ENCODE assay signal across 7 mouse cellular contexts in genomic region chr12:86947681-86948401, GRCm38 (mm10). TPM values are rescaled to one million over a fixed set of nuclear protein-coding genes. Genes with fewer than 3 reads are reported as not detected.
DNase-seq lines count a peak whose midpoint lies in the region; ATAC-seq lines count a peak whose summit lies in the region.

No protein-coding gene starts in this region.

- peak overlapping the region; percentile 64 for H3K4me3 ChIP-seq in forebrain, embryonic 12.5 days (replicated peaks)

- no peaks in the 10 kb centered on the region for H3K27me3 ChIP-seq in forebrain, embryonic 12.5 days

- peak overlapping the region; percentile 94 for H3K4me2 ChIP-seq in forebrain, embryonic 12.5 days

- DNase-seq in MN1 (ENCODE audit: low spot score) = peak; percentile 43
- peak; percentile 96 for DNase-seq in brain, adult 2 months (ENCODE audit: low read depth, low spot score)
- peak; percentile 64 to 73 for DNase-seq in heart, postnatal 10 days
- peak; percentile 58 to 67 for DNase-seq in kidney, postnatal 4 days
- peak; percentile 64 for DNase-seq in lung, adult 18-20 months
- DNase-seq in right cerebral cortex, adult 2 months (ENCODE audit: low spot score in 2 of 2) = peak; percentile 71 to 77

- WGBS in forebrain, embryonic 12.5 days = 19% methylated on average over 26 of the region's 26 CpGs

- H3K4me1 ChIP-seq in forebrain, embryonic 12.5 days = peaks cover 58% of the 10 kb centered on the region

- ATAC-seq in forebrain, embryonic 12.5 days (ENCODE audit: low FRiP score) = peak; percentile 47

- H3K9ac ChIP-seq in forebrain, embryonic 12.5 days = peak overlapping the region; percentile 86

- peaks cover 7% of the 10 kb centered on the region; the same call in 1 of the 2 replicates for H3K36me3 ChIP-seq in forebrain, embryonic 12.5 days (replicated peaks)

- intact Hi-C loops in heart, postnatal 10 days (cut with DNase I) = no loop called here

- H3K9me3 ChIP-seq in forebrain, embryonic 12.5 days = no peaks in the 10 kb centered on the region

- H3K27ac ChIP-seq in forebrain, embryonic 12.5 days = peak overlapping the region; percentile 99

RNA-seq across cellular contexts. Expression of gene Cipc, which starts 1.0 kb away (rescaled TPM):
- 49.5 and 51.4 TPM in 2 replicates for polyA plus RNA-seq in forebrain, embryonic 12.5 days (2016; fragmentation: Nextera tagmentation; extraction: Ambion mirVana)
- 10 to 100 TPM; 36.5 to 45.1 TPM for total RNA-seq in heart, postnatal 10 days (2021)

RNA-seq across cellular contexts. Expression of gene Zdhhc22, which starts 42.4 kb away (rescaled TPM):
- polyA plus RNA-seq in forebrain, embryonic 12.5 days (2016; fragmentation: Nextera tagmentation; extraction: Ambion mirVana) = 1.1 and 1.6 TPM in 2 replicates
- total RNA-seq in heart, postnatal 10 days (2021) = not detected

Comparison
In these comparisons a context has a peak if more than half of its experiments do, and no peak if none do; other contexts are left out.
1. Peak in every context shown above with its lines: DNase-seq, ATAC-seq, H3K4me3 ChIP-seq and H3K27ac ChIP-seq.
2. DNase-seq: peak in every context shown above with its lines; median percentile 96 in brain, adult 2 months; 74 in right cerebral cortex, adult 2 months; 68 in heart, postnatal 10 days; 64 in lung, adult 18-20 months; 62 in kidney, postnatal 4 days; 43 in MN1.